Mouse (Mus musculus): ENCODE data around the gene Speer4d.
A peak's percentile ranks its signal among the peaks of the same experiment; 100 is the strongest.
"Not testable (repeated sequence)": the region's sequence is repeated elsewhere in the genome, so short reads cannot be mapped to it uniquely, and the experiment has no call there.

DNA sequence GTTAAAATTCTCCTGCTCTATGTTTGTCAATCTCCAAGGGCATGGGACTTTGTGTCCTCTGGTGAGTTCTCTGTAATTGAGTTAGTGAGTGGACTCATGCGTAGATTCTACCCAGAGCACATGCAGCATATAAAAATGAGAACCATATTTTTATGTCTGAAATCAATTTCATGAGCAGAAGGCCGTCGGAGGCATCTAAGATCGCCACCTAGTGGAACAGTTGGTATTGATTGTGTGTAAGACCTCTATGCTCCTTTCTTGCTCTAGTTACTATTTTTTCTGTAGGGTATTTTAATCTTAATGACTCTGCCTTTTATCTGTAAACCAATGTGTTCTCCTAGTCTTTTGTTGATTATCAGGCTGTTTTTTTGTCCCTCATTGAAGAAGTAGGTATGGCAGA, 18.5 kb upstream of the Speer4d start:
- TF ChIP-seq CTCF (IDR thresholded peaks at IDR 0.05; ENCODE audit: low read depth): 0 out of 2 replicates have a peak, but pooled peaks have one; percentile 20
- not testable (repeated sequence) for TF ChIP-seq EP300 (IDR thresholded peaks at IDR 0.05; ENCODE audit: low read depth)
